Mouse (Mus musculus): ENCODE measurements around the gene Olfr433. TPM values are rescaled to one million over a fixed set of nuclear protein-coding genes. Genes with fewer than 3 reads are reported as not detected.

Gene Olfr433
- total RNA-seq, 2 experiments from 2014 or later = not detected

Other genes starting within 250 kb of the Olfr433 start
- 5.0 and 16.3 TPM in 2 replicates for gene Ifi211, start 127.7 kb upstream of the Olfr433 start, total RNA-seq (2015; ENCODE audit: low replicate concordance)
- 2.7 and 5.3 TPM in 2 replicates for gene Ifi211, start 127.7 kb upstream of the Olfr433 start, total RNA-seq (2017; ENCODE audit: low replicate concordance)
- gene Mndal, start 98.2 kb upstream of the Olfr433 start, total RNA-seq (2015; ENCODE audit: low replicate concordance) = 54.8 and 103 TPM in 2 replicates
- gene Mndal, start 98.2 kb upstream of the Olfr433 start, total RNA-seq (2017; ENCODE audit: low replicate concordance) = 12.8 and 34.0 TPM in 2 replicates
- 25.2 and 30.6 TPM in 2 replicates for gene Ifi203, start 98.0 kb upstream of the Olfr433 start, total RNA-seq (2015; ENCODE audit: low replicate concordance)
- gene Ifi203, start 98.0 kb upstream of the Olfr433 start, total RNA-seq (2017; ENCODE audit: low replicate concordance) = 7.5 and 8.6 TPM in 2 replicates
- not detected in 2 replicates for gene Ifi202b, start 58.0 kb upstream of the Olfr433 start, total RNA-seq (2015; ENCODE audit: low replicate concordance)
- gene Ifi202b, start 58.0 kb upstream of the Olfr433 start, total RNA-seq (2017; ENCODE audit: low replicate concordance) = not detected in 2 replicates
- 1.3 and 4.7 TPM in 2 replicates for gene Ifi205, start 8.9 kb upstream of the Olfr433 start, total RNA-seq (2015; ENCODE audit: low replicate concordance)
- gene Ifi205, start 8.9 kb upstream of the Olfr433 start, total RNA-seq (2017; ENCODE audit: low replicate concordance) = 5.5 TPM in 1 of 2 replicates, not detected in the other
- not detected in 2 replicates for gene Olfr432, start 8.5 kb downstream of the Olfr433 start, total RNA-seq (2015; ENCODE audit: low replicate concordance)
- gene Olfr432, start 8.5 kb downstream of the Olfr433 start, total RNA-seq (2017; ENCODE audit: low replicate concordance) = not detected in 2 replicates
- gene Olfr430, start 25.9 kb downstream of the Olfr433 start, total RNA-seq (2015; ENCODE audit: low replicate concordance) = not detected in 2 replicates
- not detected in 2 replicates for gene Olfr430, start 25.9 kb downstream of the Olfr433 start, total RNA-seq (2017; ENCODE audit: low replicate concordance)
- not detected in 2 replicates for gene Olfr429, start 43.6 kb downstream of the Olfr433 start, total RNA-seq (2015; ENCODE audit: low replicate concordance)
- gene Olfr429, start 43.6 kb downstream of the Olfr433 start, total RNA-seq (2017; ENCODE audit: low replicate concordance) = not detected in 2 replicates
- gene Olfr427, start 56.2 kb downstream of the Olfr433 start, total RNA-seq (2015; ENCODE audit: low replicate concordance) = not detected in 2 replicates
- not detected in 2 replicates for gene Olfr427, start 56.2 kb downstream of the Olfr433 start, total RNA-seq (2017; ENCODE audit: low replicate concordance)
- gene Olfr231, start 80.5 kb downstream of the Olfr433 start, total RNA-seq (2015; ENCODE audit: low replicate concordance) = 0.36 and 2.5 TPM in 2 replicates
- gene Olfr231, start 80.5 kb downstream of the Olfr433 start, total RNA-seq (2017; ENCODE audit: low replicate concordance) = 1.2 and 3.5 TPM in 2 replicates
- gene Olfr424, start 90.8 kb downstream of the Olfr433 start, total RNA-seq (2015; ENCODE audit: low replicate concordance) = not detected in 2 replicates
- gene Olfr424, start 90.8 kb downstream of the Olfr433 start, total RNA-seq (2017; ENCODE audit: low replicate concordance) = not detected in 2 replicates
- not detected in 2 replicates for gene Olfr420, start 114.9 kb downstream of the Olfr433 start, total RNA-seq (2015; ENCODE audit: low replicate concordance)
- gene Olfr420, start 114.9 kb downstream of the Olfr433 start, total RNA-seq (2017; ENCODE audit: low replicate concordance) = 0.77 TPM in 1 of 2 replicates, not detected in the other
- 506 and 527 TPM in 2 replicates for gene Spta1, start 132.1 kb downstream of the Olfr433 start, total RNA-seq (2015; ENCODE audit: low replicate concordance)
- 1,343 and 1,534 TPM in 2 replicates for gene Spta1, start 132.1 kb downstream of the Olfr433 start, total RNA-seq (2017; ENCODE audit: low replicate concordance)
- not detected in 2 replicates for gene Olfr419, start 211.4 kb downstream of the Olfr433 start, total RNA-seq (2015; ENCODE audit: low replicate concordance)
- gene Olfr419, start 211.4 kb downstream of the Olfr433 start, total RNA-seq (2017; ENCODE audit: low replicate concordance) = 0.90 and 1.7 TPM in 2 replicates

All from erythroid progenitor cell, adult 5-6 weeks (primary cell).